Mouse (Mus musculus): ENCODE measurements around the gene Slc35d3.

Slc35d3 gene

GRCm38 (mm10) chr10:19850998-19851691 lies at the start of gene Slc35d3:
TSS of gene Slc35d3 (minus strand) at chr10:19851459.
- DNase-seq (ENCODE audit: low read depth in 1 of 2, low spot score in 2 of 2), result no peak

GRCm38 (mm10) chr10:19900191-19900590 lies 48.9 kb upstream of the Slc35d3 start:
- no peak for DNase-seq (ENCODE audit: low read depth in 1 of 2, low spot score in 2 of 2)

GRCm38 (mm10) chr10:19893976-19894375 lies 42.7 kb upstream of the Slc35d3 start:
- no peak for DNase-seq (ENCODE audit: low read depth in 1 of 2, low spot score in 2 of 2)

GRCm38 (mm10) chr10:19893146-19893545 lies 41.9 kb upstream of the Slc35d3 start:
- DNase-seq (ENCODE audit: low read depth in 1 of 2, low spot score in 2 of 2), result no peak

GRCm38 (mm10) chr10:19891686-19892085 lies 40.4 kb upstream of the Slc35d3 start:
- no peak for DNase-seq (ENCODE audit: low read depth in 1 of 2, low spot score in 2 of 2)

GRCm38 (mm10) chr10:19889908-19890307 lies 38.6 kb upstream of the Slc35d3 start:
- no peak for DNase-seq (ENCODE audit: low read depth in 1 of 2, low spot score in 2 of 2)

- DNase-seq (ENCODE audit: low read depth in 1 of 2, low spot score in 2 of 2), result no peak
These were observed 35.0 kb upstream of the Slc35d3 start for GRCm38 (mm10) chr10:19886249-19886648.

GRCm38 (mm10) chr10:19884409-19884808 lies 33.1 kb upstream of the Slc35d3 start:
- no peak for DNase-seq (ENCODE audit: low read depth in 1 of 2, low spot score in 2 of 2)

- DNase-seq (ENCODE audit: low read depth in 1 of 2, low spot score in 2 of 2), result no peak
These were observed 29.2 kb upstream of the Slc35d3 start for GRCm38 (mm10) chr10:19880437-19880836.

GRCm38 (mm10) chr10:19879161-19879560 lies 27.9 kb upstream of the Slc35d3 start:
- DNase-seq (ENCODE audit: low read depth in 1 of 2, low spot score in 2 of 2), result no peak

- no peak for DNase-seq (ENCODE audit: low read depth in 1 of 2, low spot score in 2 of 2)
These were observed 26.4 kb upstream of the Slc35d3 start for GRCm38 (mm10) chr10:19877679-19878078.

- no peak for DNase-seq (ENCODE audit: low read depth in 1 of 2, low spot score in 2 of 2)
These were observed 26.0 kb upstream of the Slc35d3 start for GRCm38 (mm10) chr10:19877257-19877656.

GRCm38 (mm10) chr10:19876669-19877068 lies 25.4 kb upstream of the Slc35d3 start:
- DNase-seq (ENCODE audit: low read depth in 1 of 2, low spot score in 2 of 2), result no peak

GRCm38 (mm10) chr10:19875346-19875745 lies 24.1 kb upstream of the Slc35d3 start:
- DNase-seq (ENCODE audit: low read depth in 1 of 2, low spot score in 2 of 2), result no peak

- DNase-seq (ENCODE audit: low read depth in 1 of 2, low spot score in 2 of 2), result no peak
These were observed 4.5 kb upstream of the Slc35d3 start for GRCm38 (mm10) chr10:19855597-19856306.

- no peak for DNase-seq (ENCODE audit: low read depth in 1 of 2, low spot score in 2 of 2)
These were observed 2.4 kb upstream of the Slc35d3 start for GRCm38 (mm10) chr10:19853609-19854008.

GRCm38 (mm10) chr10:19852776-19853175 lies 1.5 kb upstream of the Slc35d3 start:
- DNase-seq (ENCODE audit: low read depth in 1 of 2, low spot score in 2 of 2), result no peak

GRCm38 (mm10) chr10:19850544-19850997 lies 688 bp downstream of the Slc35d3 start:
- no peak for DNase-seq (ENCODE audit: low read depth in 1 of 2, low spot score in 2 of 2)

- DNase-seq (ENCODE audit: low read depth in 1 of 2, low spot score in 2 of 2), result no peak
These were observed 1.4 kb downstream of the Slc35d3 start for GRCm38 (mm10) chr10:19849771-19850365.

GRCm38 (mm10) chr10:19848928-19849770 lies 2.1 kb downstream of the Slc35d3 start:
- no peak for DNase-seq (ENCODE audit: low read depth in 1 of 2, low spot score in 2 of 2)

GRCm38 (mm10) chr10:19839836-19840235 lies 11.4 kb downstream of the Slc35d3 start:
- no peak for DNase-seq (ENCODE audit: low read depth in 1 of 2, low spot score in 2 of 2)
